Mouse (Mus musculus) thymus, postnatal 25 days (tissue): ENCODE results near the gene Dnajc10.

Experiments used
- DNase-seq: peaks from one replicate; pipeline ENCODE4 v3.0.0; 2022

The Dnajc10 gene

DNA sequence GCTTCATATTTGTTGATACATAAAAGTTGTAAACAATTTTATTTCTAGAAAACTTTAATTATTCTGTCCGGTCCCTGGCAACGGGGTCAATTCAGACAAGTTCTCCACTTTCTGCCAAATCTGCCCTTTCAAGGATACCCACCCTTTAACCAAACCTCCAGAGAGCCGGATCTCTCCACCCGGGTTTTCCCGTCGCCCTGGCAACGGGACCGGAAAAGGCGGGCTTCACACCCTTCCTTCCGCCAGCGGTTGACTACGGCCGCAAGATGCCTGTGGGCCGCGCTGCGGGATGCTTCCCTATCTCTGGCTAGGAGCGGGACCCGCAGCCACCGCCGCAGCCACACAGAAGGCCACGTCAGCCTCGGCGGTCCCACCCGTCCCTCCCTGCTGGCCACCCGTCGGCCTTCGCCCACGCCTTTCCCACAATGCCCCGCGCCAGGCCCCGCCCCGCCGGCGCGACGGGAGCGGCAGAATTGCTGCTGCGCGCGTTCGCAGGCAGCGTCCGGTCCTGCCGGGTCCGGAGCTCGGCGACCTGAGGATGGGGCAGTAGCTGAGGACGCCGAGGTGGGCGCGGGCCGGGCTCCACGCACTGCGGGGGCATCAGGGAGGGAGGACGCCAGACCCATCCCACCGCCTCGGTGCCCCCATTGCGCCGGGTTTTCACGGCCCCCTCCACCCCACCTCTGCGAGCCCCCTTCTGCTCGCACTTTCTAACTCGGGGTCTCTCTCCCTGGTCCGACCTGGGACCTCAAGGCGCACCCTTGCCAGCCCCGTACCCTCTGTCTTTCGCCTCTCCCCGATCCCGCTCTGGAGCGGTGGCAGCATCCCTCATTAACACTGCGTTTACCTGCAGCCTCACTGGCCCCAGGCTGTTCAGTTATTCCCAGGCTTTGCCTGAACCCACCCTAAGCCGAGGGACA lies at the start of gene Dnajc10:
Dnajc10 (plus strand) TSS at position 225 of the 920 bp plus-strand sequence.
- peak; percentile 90 for DNase-seq

- peak; percentile 43 for DNase-seq
These were observed 48.4 kb upstream of the Dnajc10 start for GRCm38 (mm10) chr2:80266894-80267293.

- DNase-seq = no peak
These were observed 47.2 kb upstream of the Dnajc10 start for GRCm38 (mm10) chr2:80268053-80268452.

DNA sequence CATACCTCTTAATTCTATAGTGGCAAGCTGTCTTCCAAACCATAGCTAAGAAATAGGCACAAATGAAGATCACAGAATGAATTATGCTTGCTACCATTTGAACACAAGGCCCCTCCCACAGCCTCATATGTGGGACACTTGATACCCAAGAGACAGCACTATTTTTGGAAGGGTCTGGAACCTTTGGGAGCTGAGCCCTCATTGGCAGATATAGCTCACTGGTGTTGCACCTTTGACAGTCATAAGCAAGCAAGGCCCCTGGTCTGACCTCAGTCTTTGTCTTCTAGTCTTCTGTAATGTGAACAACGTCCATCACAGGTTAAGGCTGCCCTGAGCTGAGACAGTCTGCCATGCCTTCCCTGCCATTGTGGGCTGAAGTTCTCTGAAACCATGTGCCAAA lies 43.8 kb upstream of the Dnajc10 start:
- no peak for DNase-seq

DNA sequence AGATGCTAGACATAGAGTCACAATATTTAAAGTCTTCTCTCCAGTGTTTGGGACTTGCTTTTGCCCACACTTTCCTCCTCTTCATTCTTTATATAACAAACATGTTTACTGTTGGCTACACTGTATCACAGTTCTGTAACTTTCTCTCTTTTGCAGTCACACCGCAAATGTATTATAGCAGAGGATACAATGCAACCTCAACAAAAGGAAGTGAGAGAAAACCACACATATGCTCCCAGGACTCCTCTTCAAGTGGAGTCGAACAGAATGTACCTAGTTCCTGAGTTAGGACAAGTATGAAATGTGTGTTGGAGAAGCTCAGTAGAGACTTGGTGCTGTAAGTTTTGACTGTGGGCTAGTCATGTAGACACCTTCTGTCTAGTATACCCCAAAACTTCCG lies 42.2 kb upstream of the Dnajc10 start:
- no peak for DNase-seq

DNA sequence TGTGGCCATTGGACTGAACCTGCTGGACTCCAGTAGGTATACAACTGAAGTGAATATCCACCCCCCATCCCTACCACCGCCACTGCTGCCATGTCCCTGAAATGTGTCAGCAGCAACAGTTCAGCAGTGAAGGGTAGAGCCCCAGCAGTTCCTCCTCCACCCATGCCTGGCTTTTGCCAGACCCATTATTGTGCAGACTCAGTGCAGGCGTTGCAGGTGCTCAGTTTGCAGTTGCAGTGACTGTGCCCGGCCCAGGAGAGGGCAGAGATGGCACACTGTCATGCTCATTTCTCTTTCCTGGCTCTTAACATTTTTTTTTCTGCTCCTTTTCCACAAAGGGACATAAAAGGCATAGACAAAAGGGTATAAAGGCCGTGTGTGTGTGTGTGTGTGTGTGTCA lies 41.5 kb upstream of the Dnajc10 start:
- DNase-seq = no peak

DNA sequence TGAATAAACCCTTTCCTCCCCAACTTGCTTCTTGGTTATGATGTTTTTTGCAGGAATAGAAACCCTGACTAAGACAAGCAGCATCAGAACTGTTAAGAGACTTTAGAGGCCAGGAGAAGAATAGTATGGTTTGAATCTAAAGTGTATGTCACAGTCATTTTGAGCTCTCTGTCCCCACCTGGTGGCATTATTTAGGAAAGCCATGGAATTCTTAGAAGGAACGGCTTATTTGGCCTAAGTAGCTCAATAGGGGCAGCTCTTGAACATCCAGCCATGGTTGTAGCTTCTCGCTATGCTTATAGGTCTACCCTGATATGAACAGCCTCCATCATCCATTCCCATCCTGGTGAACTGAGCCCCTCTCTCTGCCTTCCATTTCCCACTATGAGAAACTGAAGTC lies 40.1 kb upstream of the Dnajc10 start:
- no peak for DNase-seq

DNA sequence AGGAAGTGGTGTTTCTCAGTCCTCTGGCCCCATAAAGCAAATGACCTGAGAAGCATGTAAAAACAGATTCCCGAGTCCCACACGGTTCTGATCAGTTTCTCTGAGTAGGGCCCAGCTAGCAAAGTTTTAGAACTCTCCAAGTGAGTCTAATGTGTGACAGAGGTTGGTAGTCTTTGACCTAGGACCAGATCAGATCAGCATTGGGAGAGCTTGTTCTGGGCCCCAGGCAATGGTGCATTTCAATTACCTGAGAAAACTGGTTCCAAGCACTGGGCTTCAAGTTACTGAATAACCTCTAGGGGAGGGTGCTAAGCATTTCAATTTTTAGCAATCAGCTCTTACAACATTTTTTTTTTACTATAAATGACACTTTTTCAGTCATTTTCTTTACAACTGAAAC lies 33.1 kb upstream of the Dnajc10 start:
- DNase-seq = no peak

GRCm38 (mm10) chr2:80286397-80286796 lies 28.9 kb upstream of the Dnajc10 start:
- no peak for DNase-seq

DNA sequence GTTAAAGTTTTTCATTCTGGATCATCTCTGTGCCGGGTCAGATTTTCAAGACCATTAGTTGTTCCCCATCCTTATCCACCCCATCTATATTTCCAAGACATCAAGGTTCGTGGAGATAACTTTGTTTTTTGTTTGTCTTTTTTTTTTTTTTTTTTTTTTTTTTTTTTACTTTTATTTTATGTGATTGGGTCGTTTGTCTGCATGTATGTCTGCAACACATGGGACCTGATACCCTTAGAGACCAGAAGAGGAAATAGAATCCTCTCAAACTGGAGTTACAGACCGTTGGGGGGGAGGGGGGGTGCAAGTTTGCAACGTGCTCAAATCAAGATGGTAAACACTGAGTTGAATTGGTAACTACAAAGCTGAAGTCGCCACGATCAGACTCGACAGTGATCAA lies 23.1 kb upstream of the Dnajc10 start, which contains the start of gene Prdx6b:
Prdx6b (plus strand) TSS at position 301 of the 400 bp plus-strand sequence.
- no peak for DNase-seq

DNA sequence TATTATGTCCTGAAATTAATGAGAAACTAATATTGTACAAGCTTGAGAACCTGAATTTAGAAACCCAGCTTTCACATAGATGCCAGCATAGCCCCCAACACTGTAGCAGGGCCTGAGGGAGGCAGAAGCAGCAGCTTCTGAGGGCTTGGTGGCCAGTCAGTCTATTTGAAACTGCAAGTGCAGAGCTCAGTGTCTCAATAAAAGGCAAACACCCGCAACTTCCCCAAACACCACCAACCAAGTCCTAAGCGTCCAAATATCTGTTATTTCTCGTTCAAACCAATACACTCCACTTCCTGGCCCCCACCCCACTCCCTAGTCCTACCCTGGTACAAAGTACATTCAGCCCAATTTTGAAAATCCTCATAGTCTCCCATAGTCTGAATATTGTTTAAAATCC lies 16.9 kb upstream of the Dnajc10 start:
- no peak for DNase-seq

- no peak for DNase-seq
These were observed 14.5 kb upstream of the Dnajc10 start for GRCm38 (mm10) chr2:80300806-80301205.

DNA sequence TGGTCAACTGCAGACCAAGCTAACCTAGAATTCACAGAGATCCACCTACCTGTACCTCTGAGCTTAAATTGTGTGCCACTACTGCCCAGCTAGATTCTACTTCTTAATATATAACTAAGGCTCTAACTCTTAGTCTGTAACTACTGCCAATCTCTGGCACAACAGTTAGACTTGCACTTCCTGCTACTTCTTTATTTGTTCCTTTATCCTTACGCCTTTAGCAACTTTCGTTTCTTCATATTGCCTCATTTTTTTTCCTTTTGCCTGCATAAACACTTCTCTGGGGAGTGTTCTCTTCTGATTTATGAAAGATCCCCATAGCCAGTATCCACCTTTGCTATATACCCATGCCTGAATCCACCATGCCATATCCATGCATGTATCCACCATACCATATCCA lies 11.3 kb upstream of the Dnajc10 start:
- DNase-seq = no peak

DNA sequence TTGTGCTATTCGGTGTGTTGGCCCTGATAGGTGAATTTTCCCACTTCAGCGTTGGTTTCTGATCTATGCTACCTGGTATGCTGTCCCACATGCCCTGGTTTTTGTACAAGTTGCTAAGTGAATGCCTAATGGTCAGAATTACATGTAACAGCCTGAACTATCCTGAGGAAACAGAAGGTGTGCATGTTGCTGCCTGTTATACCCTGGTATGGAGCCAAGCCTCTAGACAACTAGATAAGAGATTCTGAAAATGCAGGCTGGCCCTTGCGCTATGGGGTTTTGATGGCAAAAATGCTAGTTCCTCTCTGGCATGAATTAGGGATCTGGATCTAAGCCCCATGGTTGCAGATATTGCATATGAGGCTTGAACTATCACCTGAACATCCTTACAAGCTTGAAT lies 7.6 kb upstream of the Dnajc10 start:
- DNase-seq = no peak

- DNase-seq = no peak
These were observed 5.5 kb upstream of the Dnajc10 start for GRCm38 (mm10) chr2:80309775-80310174.

- no peak for DNase-seq
These were observed 4.5 kb upstream of the Dnajc10 start for GRCm38 (mm10) chr2:80310772-80311171.

DNA sequence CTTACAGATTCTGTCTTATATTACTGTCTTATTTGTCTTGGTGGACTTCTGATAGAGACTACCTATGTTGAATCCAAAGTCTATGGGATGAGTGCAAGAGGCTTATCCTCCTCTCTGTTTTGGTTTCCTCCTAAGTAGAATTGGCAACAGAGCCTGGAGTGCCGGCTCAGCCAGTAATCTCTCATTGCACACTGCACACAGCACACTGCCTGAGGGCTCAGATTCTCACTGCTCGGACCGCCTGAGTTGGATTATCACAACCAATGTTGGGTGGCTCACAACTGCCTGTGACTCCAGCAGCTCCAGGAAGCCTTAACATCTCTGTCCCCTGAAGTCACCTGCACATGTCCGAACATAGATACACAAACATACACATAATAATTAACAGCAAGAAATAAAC lies 3.9 kb upstream of the Dnajc10 start:
- no peak for DNase-seq

- DNase-seq = no peak
These were observed 1.1 kb upstream of the Dnajc10 start for GRCm38 (mm10) chr2:80314201-80314600.

GRCm38 (mm10) chr2:80314854-80315241 lies 418 bp upstream of the Dnajc10 start:
- DNase-seq = no peak

- no peak for DNase-seq
These were observed 7.6 kb downstream of the Dnajc10 start for GRCm38 (mm10) chr2:80322878-80323277.

DNA sequence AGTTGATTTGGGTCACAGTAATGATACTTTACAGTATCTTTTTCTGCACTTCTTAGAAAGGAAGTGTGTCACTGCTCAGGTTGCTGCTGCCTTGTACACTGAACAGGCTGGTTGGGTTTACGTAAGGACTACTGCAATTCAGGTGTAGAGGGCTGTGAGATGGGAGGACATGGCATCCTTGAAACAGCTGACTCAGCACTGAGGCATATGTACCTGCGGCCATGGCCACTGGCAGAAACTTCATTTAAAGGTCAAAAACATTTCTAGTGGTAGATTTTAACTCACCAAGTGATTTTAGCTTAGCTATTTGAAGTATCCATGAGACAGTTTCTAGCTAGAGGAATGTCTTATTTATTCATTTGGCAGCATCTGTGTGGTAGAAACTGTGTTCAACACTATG lies 10.5 kb downstream of the Dnajc10 start:
- no peak for DNase-seq

DNA sequence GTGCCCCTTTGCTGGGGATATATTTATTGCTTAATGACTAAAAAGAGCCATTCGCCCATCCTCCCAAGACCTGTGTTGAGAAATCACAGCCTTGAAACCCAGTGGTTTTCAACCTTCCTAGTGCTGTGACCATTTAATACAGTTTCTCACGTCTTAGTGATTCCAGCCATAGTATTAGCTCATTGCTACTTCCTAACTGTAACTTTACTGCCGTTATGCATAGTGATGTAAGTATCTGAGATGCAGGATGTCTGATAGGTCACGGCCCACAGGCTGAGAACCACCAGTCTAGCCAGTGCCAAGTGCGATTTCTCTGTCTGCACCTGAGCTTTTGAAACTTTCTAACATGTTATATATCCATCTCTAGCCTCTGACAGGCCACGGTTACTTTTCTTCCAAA lies 12.0 kb downstream of the Dnajc10 start:
- DNase-seq = no peak

GRCm38 (mm10) chr2:80328961-80329653 lies 13.8 kb downstream of the Dnajc10 start:
- no peak for DNase-seq

DNA sequence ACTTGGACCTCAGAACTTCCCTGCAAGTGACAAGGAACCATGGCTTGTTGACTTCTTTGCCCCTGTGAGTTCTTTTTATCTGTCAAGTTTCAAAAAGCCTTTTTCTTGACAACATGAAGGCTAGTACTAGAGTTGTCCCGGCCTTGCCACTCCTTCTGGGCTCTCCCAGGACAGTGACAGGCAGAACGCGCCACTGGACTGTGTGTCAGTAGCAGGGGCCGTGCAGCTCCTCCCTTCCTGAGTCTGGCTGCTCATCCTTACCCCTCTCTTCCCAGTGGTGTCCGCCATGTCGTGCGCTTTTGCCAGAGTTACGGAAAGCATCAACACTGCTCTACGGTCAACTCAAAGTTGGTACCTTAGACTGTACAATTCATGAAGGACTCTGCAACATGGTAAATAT lies 25.3 kb downstream of the Dnajc10 start:
- no peak for DNase-seq
